Mouse (Mus musculus): ENCODE measurements around the gene Clk2.
"Not testable (repeated sequence)": the region's sequence is repeated elsewhere in the genome, so short reads cannot be mapped to it uniquely, and the experiment has no call there.

The Clk2 gene

GRCm38 (mm10) chr3:89159616-89160344 lies 4.8 kb upstream of the Clk2 start, which contains the start of gene Hcn3:
Gene Hcn3 (minus strand): TSS chr3:89160196.
- DNase-seq (ENCODE audit: low read depth, low spot score), result peak; percentile 86

GRCm38 (mm10) chr3:89161207-89161606 lies 3.4 kb upstream of the Clk2 start:
- DNase-seq (ENCODE audit: low read depth, low spot score), result not testable (repeated sequence)

GRCm38 (mm10) chr3:89161786-89162185 lies 2.8 kb upstream of the Clk2 start:
- DNase-seq (ENCODE audit: low read depth, low spot score), result no peak

- DNase-seq (ENCODE audit: low read depth, low spot score), result no peak
Measured at GRCm38 (mm10) chr3:89163123-89163522, 1.5 kb upstream of the Clk2 start.

GRCm38 (mm10) chr3:89163643-89164245 lies 851 bp upstream of the Clk2 start:
- no peak for DNase-seq (ENCODE audit: low read depth, low spot score)

- no peak for DNase-seq (ENCODE audit: low read depth, low spot score)
Measured at GRCm38 (mm10) chr3:89165268-89165870, 774 bp downstream of the Clk2 start.

GRCm38 (mm10) chr3:89166945-89167344 lies 2.4 kb downstream of the Clk2 start:
- DNase-seq (ENCODE audit: low read depth, low spot score), result no peak

GRCm38 (mm10) chr3:89174844-89175243 lies 10.2 kb downstream of the Clk2 start:
- DNase-seq (ENCODE audit: low read depth, low spot score), result no peak

- DNase-seq (ENCODE audit: low read depth, low spot score), result no peak
Measured at GRCm38 (mm10) chr3:89175544-89175943, 10.9 kb downstream of the Clk2 start.

GRCm38 (mm10) chr3:89176421-89176820 lies 11.8 kb downstream of the Clk2 start:
- DNase-seq (ENCODE audit: low read depth, low spot score), result no peak

- DNase-seq (ENCODE audit: low read depth, low spot score), result peak; percentile 99
Measured at GRCm38 (mm10) chr3:89177242-89178106, 12.9 kb downstream of the Clk2 start, which contains the start of gene Scamp3. Gene Scamp3 (plus strand): TSS chr3:89177473.

GRCm38 (mm10) chr3:89178107-89178385 lies 13.5 kb downstream of the Clk2 start:
- no peak for DNase-seq (ENCODE audit: low read depth, low spot score)

GRCm38 (mm10) chr3:89179056-89179455 lies 14.5 kb downstream of the Clk2 start:
- no peak for DNase-seq (ENCODE audit: low read depth, low spot score)

GRCm38 (mm10) chr3:89181749-89182500 lies 17.3 kb downstream of the Clk2 start:
- no peak for DNase-seq (ENCODE audit: low read depth, low spot score)

- no peak for DNase-seq (ENCODE audit: low read depth, low spot score)
Measured at GRCm38 (mm10) chr3:89182531-89183057, 18.0 kb downstream of the Clk2 start.

GRCm38 (mm10) chr3:89183058-89183958 lies 18.7 kb downstream of the Clk2 start, which contains the start of gene Fam189b:
Gene Fam189b (plus strand): TSS chr3:89183143.
- DNase-seq (ENCODE audit: low read depth, low spot score), result peak; percentile 92

- no peak for DNase-seq (ENCODE audit: low read depth, low spot score)
Measured at GRCm38 (mm10) chr3:89183959-89184315, 19.3 kb downstream of the Clk2 start.

GRCm38 (mm10) chr3:89187197-89187596 lies 22.6 kb downstream of the Clk2 start:
- no peak for DNase-seq (ENCODE audit: low read depth, low spot score)

GRCm38 (mm10) chr3:89187690-89188477 lies 23.3 kb downstream of the Clk2 start:
- DNase-seq (ENCODE audit: low read depth, low spot score), result no peak
